Mouse (Mus musculus) megakaryocyte, adult 5-6 weeks (primary cell): ENCODE results near the gene Gm11595. TPM values are rescaled to one million over a fixed set of nuclear protein-coding genes. Genes with fewer than 3 reads are reported as not detected.
"Not testable (repeated sequence)": the region's sequence is repeated elsewhere in the genome, so short reads cannot be mapped to it uniquely, and the experiment has no call there.

Source experiments
- ATAC-seq: 2 replicates; pipeline ENCODE4 v1.8.0; 2016; ENCODE audit warnings: mild to moderate bottlenecking, inconsistent platforms; ENCODE audit not compliant: poor library complexity, severe bottlenecking
- total RNA-seq, 2 experiments: library from RNA; stranded (forward) in 1 of 2; stranded (reverse) in 1 of 2; fragments of 153-499, 151-499 nt in 1 of 2; fragments of 221-1000, 200-1000 nt in 1 of 2; gene quantifications; 2 replicates each; pipeline versions ENCODE4 v1.2.3 to v1.2.4; 2015 to 2017

The Gm11595 gene
- not detected in 2 replicates for total RNA-seq (2015)
- total RNA-seq (2017): not detected in 2 replicates

- ATAC-seq: not testable (repeated sequence)
These were observed at the start of gene Gm11595 for GRCm38 (mm10) chr11:99772813-99773212. Gene Gm11595, minus strand, starts transcription at chr11:99772913.

GRCm38 (mm10) chr11:99815566-99815965 is 42.9 kb upstream of the Gm11595 start, which contains the start of gene Gm11564:
Gene Gm11564, minus strand, starts transcription at chr11:99815666.
- not testable (repeated sequence) for ATAC-seq

- not testable (repeated sequence) for ATAC-seq
These were observed 37.1 kb upstream of the Gm11595 start, which contains the start of gene Krtap4-13 for GRCm38 (mm10) chr11:99809792-99810191. Gene Krtap4-13, minus strand, starts transcription at chr11:99809892.

- not testable (repeated sequence) for ATAC-seq
These were observed 31.6 kb upstream of the Gm11595 start, which contains the start of gene Gm11554 for GRCm38 (mm10) chr11:99804346-99804745. Gene Gm11554, minus strand, starts transcription at chr11:99804446.

GRCm38 (mm10) chr11:99798832-99799231 is 26.1 kb upstream of the Gm11595 start, which contains the start of gene Gm11569:
Gene Gm11569, minus strand, starts transcription at chr11:99798932.
- ATAC-seq: not testable (repeated sequence)

DNA sequence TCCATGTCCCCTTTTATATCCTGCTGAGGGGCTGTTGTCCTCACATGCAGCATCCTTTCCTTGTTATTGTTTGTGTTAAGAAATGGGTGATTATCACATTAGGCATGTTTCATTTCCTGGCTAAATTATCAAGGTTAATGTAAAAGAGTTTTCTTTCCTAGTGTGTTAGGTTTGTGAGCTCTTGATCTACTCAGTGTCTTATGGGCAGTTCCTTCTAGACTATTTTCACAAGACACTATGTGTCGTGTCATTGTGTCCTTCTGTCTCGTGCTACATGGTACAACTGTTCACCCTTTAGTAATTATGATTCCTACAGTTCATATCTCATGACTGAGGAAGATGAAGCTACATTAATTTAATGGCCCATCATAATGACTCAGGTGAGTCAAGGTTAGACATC is 20.7 kb upstream of the Gm11595 start, which contains the start of gene Gm11596:
TSS of gene Gm11596 (minus strand) at position 101 of the 400 bp plus-strand sequence.
- ATAC-seq: no peak

DNA sequence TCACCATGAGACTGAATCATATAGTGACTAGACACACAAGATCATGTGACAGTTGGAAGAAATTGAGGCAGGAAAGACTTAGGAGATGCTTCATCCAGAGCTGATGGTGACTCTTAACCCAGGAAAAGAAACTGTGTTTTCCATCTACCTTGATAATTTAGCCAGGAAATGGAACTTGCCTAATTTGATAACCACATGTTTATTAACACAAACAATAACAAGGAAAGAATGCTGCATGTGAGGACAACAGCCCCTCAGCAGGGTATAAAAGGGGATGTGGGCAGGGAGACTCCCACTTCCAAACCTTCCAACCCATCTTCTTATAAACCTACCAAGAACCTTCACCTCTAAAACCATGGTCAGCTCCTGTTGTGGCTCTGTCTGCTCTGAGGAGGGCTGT is 12.2 kb upstream of the Gm11595 start, which contains the start of gene Krtap4-9:
TSS of gene Krtap4-9 (plus strand) at position 301 of the 400 bp plus-strand sequence.
- ATAC-seq: not testable (repeated sequence)

GRCm38 (mm10) chr11:99780604-99781003 is 7.9 kb upstream of the Gm11595 start, which contains the start of gene Krtap4-8:
Gene Krtap4-8, minus strand, starts transcription at chr11:99780704.
- no peak for ATAC-seq

DNA sequence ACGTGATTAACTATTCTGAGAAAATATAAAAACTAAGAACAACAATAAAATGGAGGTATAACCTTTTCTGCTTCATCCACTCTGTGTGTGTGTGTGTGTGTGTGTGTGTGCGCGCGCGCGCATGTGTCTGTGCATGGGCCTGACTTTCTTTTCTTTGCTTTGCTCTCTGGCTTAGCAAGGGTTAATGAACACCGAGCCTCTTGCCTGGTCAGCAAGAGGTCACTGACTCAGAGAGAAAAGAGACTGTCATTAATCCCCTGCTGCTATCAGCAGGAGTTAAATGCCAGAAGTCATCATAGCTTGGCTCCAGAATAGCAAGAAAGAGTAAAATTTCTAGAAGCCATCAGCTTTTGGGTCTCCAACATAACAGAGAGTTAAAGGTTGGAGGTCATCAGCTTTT is 5.7 kb upstream of the Gm11595 start:
- no peak for ATAC-seq

DNA sequence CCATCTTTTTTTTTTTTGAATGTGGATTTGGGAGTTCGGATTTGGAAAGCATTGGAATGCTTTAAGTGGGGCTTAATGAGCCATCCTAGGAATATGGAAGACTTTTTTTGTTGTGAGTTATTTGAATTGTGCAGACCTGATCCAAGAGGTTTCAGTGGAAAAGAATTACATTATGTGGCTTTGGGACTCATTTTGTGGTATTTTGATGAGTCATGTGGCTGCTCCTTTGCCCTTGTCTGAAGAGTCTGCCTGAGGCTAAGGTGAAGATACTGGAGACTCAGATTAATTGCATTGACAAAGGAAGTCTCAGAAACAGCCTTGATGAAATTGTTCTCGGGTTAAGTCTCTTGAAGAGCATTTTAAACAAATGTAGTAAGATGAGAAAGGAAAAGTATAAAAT is 4.3 kb downstream of the Gm11595 start:
- no peak for ATAC-seq

- ATAC-seq: no peak
These were observed 13.8 kb downstream of the Gm11595 start for GRCm38 (mm10) chr11:99758877-99759276.

DNA sequence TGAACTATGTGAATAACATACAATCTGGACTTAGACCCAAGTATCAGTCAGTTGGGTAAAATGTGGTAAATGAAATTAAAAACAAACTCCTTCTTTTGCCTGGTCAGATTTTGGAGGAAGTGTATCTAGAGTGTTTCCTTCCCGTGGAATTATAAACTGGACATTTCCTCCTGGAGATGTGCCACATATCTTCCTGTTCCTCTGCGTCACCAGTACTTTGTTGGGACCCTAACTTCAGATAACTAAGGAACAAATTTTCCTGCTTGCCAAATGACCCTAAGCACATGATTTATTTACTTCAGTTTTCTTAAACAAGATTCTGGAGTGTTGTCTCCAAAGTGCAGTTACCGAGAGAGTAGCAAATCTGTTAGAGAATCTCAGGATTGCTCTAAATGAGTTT is 28.7 kb downstream of the Gm11595 start:
- ATAC-seq: no peak

GRCm38 (mm10) chr11:99734190-99734589 is 38.5 kb downstream of the Gm11595 start, which contains the start of gene Gm14180:
Gene Gm14180, minus strand, starts transcription at chr11:99734290.
- ATAC-seq: no peak

DNA sequence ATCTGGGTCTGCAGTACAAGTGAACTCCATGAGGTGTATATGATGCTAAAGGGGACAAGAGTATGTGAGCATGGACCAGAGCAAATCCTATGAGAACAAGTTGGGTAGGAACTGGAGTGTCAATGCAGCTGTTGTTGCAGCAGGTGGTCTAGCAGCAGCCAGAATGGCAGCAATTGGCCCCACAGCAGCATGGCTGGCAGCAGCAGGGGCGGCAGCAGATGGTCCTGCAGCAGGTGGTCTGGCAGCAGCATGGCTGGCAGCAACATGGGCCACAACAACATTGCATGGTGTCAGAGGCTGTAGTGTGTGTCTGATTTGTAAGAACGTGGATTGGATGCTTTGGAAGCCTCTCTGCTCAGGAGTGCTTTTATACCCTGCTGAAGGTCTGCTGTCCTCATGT is 48.7 kb downstream of the Gm11595 start:
- ATAC-seq: no peak

Other genes with a start within 250 kb of the Gm11595 start
Only the 30 nearest of the 42 such genes appear.
- gene Krtap9-3, start 174.8 kb downstream of the Gm11595 start, total RNA-seq (2015): not detected in 2 replicates
- not detected in 2 replicates for gene Krtap9-3, start 174.8 kb downstream of the Gm11595 start, total RNA-seq (2017)
- gene Gm11938, start 169.6 kb downstream of the Gm11595 start, total RNA-seq (2015): not detected in 2 replicates
- not detected in 2 replicates for gene Gm11938, start 169.6 kb downstream of the Gm11595 start, total RNA-seq (2017)
- not detected in 2 replicates for gene Gm11937, start 162.7 kb downstream of the Gm11595 start, total RNA-seq (2015)
- not detected in 2 replicates for gene Gm11937, start 162.7 kb downstream of the Gm11595 start, total RNA-seq (2017)
- not detected in 2 replicates for gene Krtap2-4, start 158.1 kb downstream of the Gm11595 start, total RNA-seq (2015)
- gene Krtap2-4, start 158.1 kb downstream of the Gm11595 start, total RNA-seq (2017): not detected in 2 replicates
- gene Gm11562, start 152.5 kb downstream of the Gm11595 start, total RNA-seq (2015): not detected in 2 replicates
- gene Gm11562, start 152.5 kb downstream of the Gm11595 start, total RNA-seq (2017): not detected in 2 replicates
- gene Krtap4-1, start 144.7 kb downstream of the Gm11595 start, total RNA-seq (2015): not detected in 2 replicates
- not detected in 2 replicates for gene Krtap4-1, start 144.7 kb downstream of the Gm11595 start, total RNA-seq (2017)
- not detected in 2 replicates for gene Krtap4-2, start 137.8 kb downstream of the Gm11595 start, total RNA-seq (2015)
- not detected in 2 replicates for gene Krtap4-2, start 137.8 kb downstream of the Gm11595 start, total RNA-seq (2017)
- not detected in 2 replicates for gene Krtap4-7, start 128.8 kb downstream of the Gm11595 start, total RNA-seq (2015)
- gene Krtap4-7, start 128.8 kb downstream of the Gm11595 start, total RNA-seq (2017): not detected in 2 replicates
- gene Gm11555, start 122.7 kb downstream of the Gm11595 start, total RNA-seq (2015): not detected in 2 replicates
- gene Gm11555, start 122.7 kb downstream of the Gm11595 start, total RNA-seq (2017): not detected in 2 replicates
- gene Gm11563, start 114.0 kb downstream of the Gm11595 start, total RNA-seq (2015): not detected in 2 replicates
- gene Gm11563, start 114.0 kb downstream of the Gm11595 start, total RNA-seq (2017): not detected in 2 replicates
- gene Krtap4-6, start 107.0 kb downstream of the Gm11595 start, total RNA-seq (2015): not detected in 2 replicates
- not detected in 2 replicates for gene Krtap4-6, start 107.0 kb downstream of the Gm11595 start, total RNA-seq (2017)
- gene Gm14190, start 82.2 kb downstream of the Gm11595 start, total RNA-seq (2015): not detected in 2 replicates
- not detected in 2 replicates for gene Gm14190, start 82.2 kb downstream of the Gm11595 start, total RNA-seq (2017)
- gene Gm14180, start 38.6 kb downstream of the Gm11595 start, total RNA-seq (2015): not detected in 2 replicates
- gene Gm14180, start 38.6 kb downstream of the Gm11595 start, total RNA-seq (2017): not detected in 2 replicates
- not detected in 2 replicates for gene Krtap4-8, start 7.8 kb upstream of the Gm11595 start, total RNA-seq (2015)
- not detected in 2 replicates for gene Krtap4-8, start 7.8 kb upstream of the Gm11595 start, total RNA-seq (2017)
- not detected in 2 replicates for gene Krtap4-9, start 12.3 kb upstream of the Gm11595 start, total RNA-seq (2015)
- gene Krtap4-9, start 12.3 kb upstream of the Gm11595 start, total RNA-seq (2017): not detected in 2 replicates
- not detected in 2 replicates for gene Gm11596, start 20.6 kb upstream of the Gm11595 start, total RNA-seq (2015)
- gene Gm11596, start 20.6 kb upstream of the Gm11595 start, total RNA-seq (2017): not detected in 2 replicates
- not detected in 2 replicates for gene Gm11569, start 26.0 kb upstream of the Gm11595 start, total RNA-seq (2015)
- gene Gm11569, start 26.0 kb upstream of the Gm11595 start, total RNA-seq (2017): not detected in 2 replicates
- not detected in 2 replicates for gene Gm11554, start 31.5 kb upstream of the Gm11595 start, total RNA-seq (2015)
- gene Gm11554, start 31.5 kb upstream of the Gm11595 start, total RNA-seq (2017): not detected in 2 replicates
- gene Krtap4-13, start 37.0 kb upstream of the Gm11595 start, total RNA-seq (2015): not detected in 2 replicates
- not detected in 2 replicates for gene Krtap4-13, start 37.0 kb upstream of the Gm11595 start, total RNA-seq (2017)
- gene Gm11564, start 42.8 kb upstream of the Gm11595 start, total RNA-seq (2015): not detected in 2 replicates
- gene Gm11564, start 42.8 kb upstream of the Gm11595 start, total RNA-seq (2017): not detected in 2 replicates
- gene 2300003K06Rik, start 65.2 kb upstream of the Gm11595 start, total RNA-seq (2015): not detected in 2 replicates
- not detected in 2 replicates for gene 2300003K06Rik, start 65.2 kb upstream of the Gm11595 start, total RNA-seq (2017)
- not detected in 2 replicates for gene Krtap4-16, start 78.7 kb upstream of the Gm11595 start, total RNA-seq (2015)
- not detected in 2 replicates for gene Krtap4-16, start 78.7 kb upstream of the Gm11595 start, total RNA-seq (2017)
- gene Gm11568, start 85.0 kb upstream of the Gm11595 start, total RNA-seq (2015): not detected in 2 replicates
- not detected in 2 replicates for gene Gm11568, start 85.0 kb upstream of the Gm11595 start, total RNA-seq (2017)
- not detected in 2 replicates for gene Gm11559, start 91.6 kb upstream of the Gm11595 start, total RNA-seq (2015)
- gene Gm11559, start 91.6 kb upstream of the Gm11595 start, total RNA-seq (2017): not detected in 2 replicates
- not detected in 2 replicates for gene Krtap9-1, start 100.5 kb upstream of the Gm11595 start, total RNA-seq (2015)
- gene Krtap9-1, start 100.5 kb upstream of the Gm11595 start, total RNA-seq (2017): not detected in 2 replicates
- gene Gm11567, start 106.3 kb upstream of the Gm11595 start, total RNA-seq (2015): not detected in 2 replicates
- gene Gm11567, start 106.3 kb upstream of the Gm11595 start, total RNA-seq (2017): not detected in 2 replicates
- not detected in 2 replicates for gene Krtap31-1, start 135.0 kb upstream of the Gm11595 start, total RNA-seq (2015)
- not detected in 2 replicates for gene Krtap31-1, start 135.0 kb upstream of the Gm11595 start, total RNA-seq (2017)
- not detected in 2 replicates for gene Gm11565, start 141.8 kb upstream of the Gm11595 start, total RNA-seq (2015)
- gene Gm11565, start 141.8 kb upstream of the Gm11595 start, total RNA-seq (2017): not detected in 2 replicates
- gene Krtap31-2, start 163.4 kb upstream of the Gm11595 start, total RNA-seq (2015): not detected in 2 replicates
- gene Krtap31-2, start 163.4 kb upstream of the Gm11595 start, total RNA-seq (2017): not detected in 2 replicates
- gene Krtap9-5, start 175.6 kb upstream of the Gm11595 start, total RNA-seq (2015): not detected in 2 replicates
- gene Krtap9-5, start 175.6 kb upstream of the Gm11595 start, total RNA-seq (2017): not detected in 2 replicates